Mouse (Mus musculus) NIH3T3 (cell line): Measurements from ENCODE around the gene Ttc28.
"Not testable (repeated sequence)": the region's sequence is repeated elsewhere in the genome, so short reads cannot be mapped to it uniquely, and the experiment has no call there.

Experiments
- DNase-seq: peaks from one replicate; pipeline ENCODE4 v3.0.0-alpha.2; 2012; ENCODE audit warnings: low read depth

Gene Ttc28

GRCm38 (mm10) chr5:110879584-110880374 lies at the start of gene Ttc28:
Ttc28 (plus strand) TSS chr5:110879803.
- peak; percentile 93 for DNase-seq

- DNase-seq = no peak
These were observed 48.4 kb upstream of the Ttc28 start for GRCm38 (mm10) chr5:110831036-110831720.

- peak; percentile 54 for DNase-seq
These were observed 43.6 kb upstream of the Ttc28 start for GRCm38 (mm10) chr5:110835959-110836358.

- not testable (repeated sequence) for DNase-seq
These were observed 41.6 kb upstream of the Ttc28 start for GRCm38 (mm10) chr5:110838016-110838415.

GRCm38 (mm10) chr5:110839038-110839677 lies 40.4 kb upstream of the Ttc28 start:
- no peak for DNase-seq

GRCm38 (mm10) chr5:110839678-110840365 lies 39.8 kb upstream of the Ttc28 start, which contains the start of the genes Hscb and Chek2:
Hscb (minus strand) TSS chr5:110839777.
Chek2 (plus strand) TSS chr5:110839979.
- DNase-seq = peak; percentile 98

GRCm38 (mm10) chr5:110840465-110840864 lies 39.1 kb upstream of the Ttc28 start:
- DNase-seq = peak; percentile 78

GRCm38 (mm10) chr5:110841046-110841862 lies 38.3 kb upstream of the Ttc28 start:
- DNase-seq = no peak

GRCm38 (mm10) chr5:110852990-110853389 lies 26.6 kb upstream of the Ttc28 start:
- DNase-seq = no peak

GRCm38 (mm10) chr5:110857091-110857490 lies 22.5 kb upstream of the Ttc28 start:
- no peak for DNase-seq

- DNase-seq = peak; percentile 82
These were observed 20.5 kb upstream of the Ttc28 start for GRCm38 (mm10) chr5:110859013-110859650.

GRCm38 (mm10) chr5:110860445-110860844 lies 19.2 kb upstream of the Ttc28 start:
- no peak for DNase-seq

GRCm38 (mm10) chr5:110868460-110868859 lies 11.1 kb upstream of the Ttc28 start:
- no peak for DNase-seq

GRCm38 (mm10) chr5:110869242-110869669 lies 10.3 kb upstream of the Ttc28 start:
- DNase-seq = peak; percentile 66

- DNase-seq = no peak
These were observed 6.4 kb upstream of the Ttc28 start for GRCm38 (mm10) chr5:110873160-110873559.

GRCm38 (mm10) chr5:110874711-110875110 lies 4.9 kb upstream of the Ttc28 start:
- peak; percentile 83 for DNase-seq

GRCm38 (mm10) chr5:110875286-110875685 lies 4.3 kb upstream of the Ttc28 start:
- DNase-seq = no peak

GRCm38 (mm10) chr5:110877666-110878505 lies 1.7 kb upstream of the Ttc28 start:
- DNase-seq = no peak

GRCm38 (mm10) chr5:110878526-110878925 lies 1.1 kb upstream of the Ttc28 start:
- DNase-seq = not testable (repeated sequence)

- DNase-seq = no peak
These were observed 561 bp upstream of the Ttc28 start for GRCm38 (mm10) chr5:110879042-110879441.
